Mouse (Mus musculus): ENCODE measurements at regions not wholly inside any gene's neighbourhood (a gene's known extent, or its start where the extent isn't known, plus 50 kb on each side); places are given as distances from the start of the nearest gene placed in this dataset.

DNA sequence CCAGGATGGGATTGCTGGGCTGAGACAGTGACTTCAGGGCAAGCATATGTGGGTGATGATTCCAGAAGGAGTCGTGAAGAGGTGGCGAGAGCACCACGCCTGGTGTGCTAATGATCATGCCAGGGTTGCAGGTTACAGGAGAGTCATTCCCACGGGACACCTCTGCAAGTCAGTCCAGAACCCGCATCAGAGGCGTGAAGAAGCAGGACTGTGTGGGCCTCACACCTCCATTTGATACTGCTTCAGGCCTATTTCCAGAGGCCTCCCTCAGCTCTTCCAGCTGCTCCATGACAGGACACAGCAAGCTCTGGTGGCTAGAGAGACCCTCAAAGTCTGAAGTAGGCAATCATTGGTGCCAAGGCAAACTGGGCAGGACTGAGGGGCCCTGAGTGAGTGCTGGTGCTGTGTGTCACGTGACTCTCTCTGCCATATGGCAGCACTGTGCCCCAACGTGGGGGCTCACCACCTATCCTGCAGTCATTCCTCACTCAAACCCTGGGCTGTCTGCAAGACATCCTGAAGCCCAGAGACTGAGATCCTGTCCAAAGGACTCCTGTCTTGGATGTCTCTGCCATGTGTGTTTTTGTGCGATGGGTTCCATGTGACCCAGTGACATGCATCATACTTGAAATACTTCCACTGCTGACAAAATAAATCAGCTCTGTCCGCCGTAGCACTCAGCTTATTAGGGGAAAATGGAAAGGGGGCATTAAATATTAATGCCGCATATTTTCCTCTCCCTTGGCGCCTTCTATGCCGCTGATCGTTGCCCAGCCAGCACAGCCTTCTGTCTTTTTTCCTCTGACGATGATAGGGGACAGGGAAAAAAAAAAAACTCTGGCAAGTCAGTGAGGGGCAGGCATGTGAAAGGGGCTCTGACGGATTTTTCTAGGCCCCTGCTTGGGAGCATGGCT, 247.6 kb upstream of the Habp2 start:
- no peak for DNase-seq (ENCODE audit: low read depth, low spot score)

DNA sequence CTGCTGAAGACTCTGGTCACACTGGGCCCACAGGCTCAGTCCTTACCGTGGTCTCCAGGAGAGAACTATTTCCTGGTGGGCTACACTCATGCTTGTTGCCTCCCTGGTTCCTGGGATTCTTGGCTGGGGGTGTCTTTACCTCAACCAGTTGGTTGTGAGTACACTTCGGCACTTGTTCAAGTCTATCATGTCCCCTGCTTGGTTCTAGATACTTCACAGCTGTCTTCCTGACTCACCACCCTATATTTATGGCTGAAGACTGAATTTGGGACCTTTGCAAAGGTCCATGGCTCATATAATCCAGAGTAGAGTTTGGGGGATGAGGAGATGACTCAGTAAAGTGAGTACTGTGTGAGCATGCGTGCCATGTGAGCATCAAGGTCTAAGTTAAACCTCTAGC, 245.0 kb upstream of the Habp2 start:
- DNase-seq (ENCODE audit: low read depth, low spot score): no peak

DNA sequence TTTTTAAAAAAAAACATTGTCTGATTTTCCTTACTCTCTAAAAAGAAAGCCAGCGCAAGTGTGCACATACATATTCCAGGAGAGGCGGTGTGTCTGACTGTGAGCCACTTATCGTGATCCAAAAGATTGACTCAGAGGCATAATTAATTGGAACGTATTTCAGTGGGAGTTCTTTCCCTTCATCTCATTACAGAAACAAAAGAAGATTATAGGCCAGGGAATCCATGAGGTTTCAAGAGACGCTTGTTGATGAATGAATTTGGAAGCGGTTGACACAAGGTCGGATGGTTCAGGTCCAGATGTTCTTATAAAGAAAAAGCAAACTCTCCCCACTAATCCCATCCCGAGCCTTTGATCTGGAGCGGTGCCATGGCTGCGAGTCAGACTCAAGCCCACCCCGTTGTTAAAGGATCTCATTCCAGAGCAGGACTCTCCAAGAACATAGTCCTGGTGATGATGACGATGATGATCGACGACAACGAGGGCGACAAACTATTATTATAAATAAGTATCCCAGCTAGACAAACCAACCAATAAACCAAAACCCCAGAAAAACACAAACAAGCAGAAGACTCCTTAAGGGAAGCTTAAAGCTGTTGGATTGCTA, 240.1 kb upstream of the Habp2 start:
- DNase-seq (ENCODE audit: low read depth, low spot score): no peak

DNA sequence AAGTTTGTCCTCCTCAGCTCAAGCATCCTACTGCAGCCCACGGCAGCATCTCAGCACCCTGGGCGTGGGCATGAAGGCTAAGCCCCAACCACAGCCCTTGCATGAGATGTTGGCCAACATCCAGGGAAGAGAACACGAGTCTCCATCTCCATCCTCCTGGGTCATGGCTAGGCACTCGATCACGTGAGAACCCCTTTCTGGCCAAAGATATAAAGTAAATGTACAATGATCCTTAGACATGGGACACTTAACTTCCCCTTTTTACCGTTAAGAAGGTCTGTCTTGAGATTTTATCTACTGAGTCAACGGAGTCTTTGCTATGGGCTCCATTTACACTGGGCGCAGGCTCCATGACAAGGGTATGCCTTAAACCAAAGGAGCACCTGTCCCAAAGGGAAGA, 232.8 kb upstream of the Habp2 start:
- no peak for DNase-seq (ENCODE audit: low read depth, low spot score)

DNA sequence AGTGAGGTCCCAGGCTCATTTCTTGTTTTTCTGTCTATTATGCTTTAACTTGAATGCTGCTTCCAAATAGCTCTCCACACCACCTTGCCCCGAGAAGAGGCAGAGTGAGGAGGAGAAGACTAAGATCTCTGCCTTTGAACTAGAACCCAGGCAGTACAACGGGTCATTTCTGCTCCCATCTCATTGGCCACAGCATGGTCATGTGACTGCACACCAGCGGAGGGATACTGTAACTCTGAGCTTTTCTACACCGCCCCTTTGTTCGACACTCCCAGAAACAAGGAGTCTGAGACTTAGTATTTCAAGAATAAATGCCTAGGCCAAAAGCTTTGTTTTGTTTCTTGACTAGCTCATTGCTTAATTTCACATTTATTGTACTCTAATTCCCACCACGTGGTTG, 230.5 kb upstream of the Habp2 start:
- DNase-seq (ENCODE audit: low read depth, low spot score): no peak

DNA sequence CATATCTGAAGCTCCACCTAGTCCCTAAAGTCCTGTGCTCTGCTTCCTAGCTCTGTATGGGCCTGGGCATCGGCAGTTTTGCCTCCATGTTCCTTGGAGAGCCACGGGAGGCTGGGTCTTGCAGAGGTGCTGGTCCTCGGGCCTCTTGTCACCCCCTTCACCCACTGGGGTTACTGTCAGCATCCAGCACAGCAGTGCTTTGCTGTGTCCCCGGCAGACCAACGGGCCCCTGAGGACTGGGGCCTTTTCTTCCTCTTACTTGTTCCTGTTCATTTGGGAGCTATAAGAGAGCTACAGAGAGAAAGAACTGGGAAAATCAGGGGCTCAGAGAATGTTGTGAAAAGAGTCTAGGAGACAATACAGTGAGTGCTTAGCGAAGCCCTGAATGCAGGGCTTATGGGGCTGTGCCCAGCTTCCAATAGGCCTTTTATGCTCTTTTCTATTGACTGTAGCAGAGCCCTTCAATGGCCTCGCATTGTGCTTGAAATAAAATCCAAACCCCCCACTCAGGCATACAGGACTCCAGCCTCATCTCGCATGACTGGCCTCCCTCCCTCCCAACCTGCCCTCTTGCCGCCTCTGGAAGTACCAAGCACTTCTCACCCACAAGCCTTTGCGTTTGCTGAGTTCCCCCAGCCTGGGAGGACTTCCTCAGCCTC, 224.9 kb upstream of the Habp2 start:
- no peak for DNase-seq (ENCODE audit: low read depth, low spot score)

DNA sequence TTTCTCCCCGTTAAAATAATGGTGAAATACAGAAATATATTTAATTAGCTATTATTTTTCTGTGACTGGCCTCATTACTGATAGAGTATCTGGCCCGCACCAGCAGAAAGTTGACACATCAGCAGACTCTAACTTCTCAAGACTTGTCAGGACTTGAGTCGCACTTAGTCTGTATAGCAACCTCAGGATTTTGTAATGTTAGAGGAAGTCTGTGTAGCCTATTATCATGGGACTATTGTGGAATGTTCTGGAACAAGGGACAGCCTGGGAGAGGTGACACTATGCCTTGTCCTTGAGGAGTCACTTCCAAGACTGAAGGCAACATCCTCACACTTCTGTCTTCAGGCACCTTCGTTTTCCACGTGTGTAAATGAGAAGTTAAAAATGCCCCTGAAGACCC, 223.8 kb upstream of the Habp2 start:
- no peak for DNase-seq (ENCODE audit: low read depth, low spot score)

DNA sequence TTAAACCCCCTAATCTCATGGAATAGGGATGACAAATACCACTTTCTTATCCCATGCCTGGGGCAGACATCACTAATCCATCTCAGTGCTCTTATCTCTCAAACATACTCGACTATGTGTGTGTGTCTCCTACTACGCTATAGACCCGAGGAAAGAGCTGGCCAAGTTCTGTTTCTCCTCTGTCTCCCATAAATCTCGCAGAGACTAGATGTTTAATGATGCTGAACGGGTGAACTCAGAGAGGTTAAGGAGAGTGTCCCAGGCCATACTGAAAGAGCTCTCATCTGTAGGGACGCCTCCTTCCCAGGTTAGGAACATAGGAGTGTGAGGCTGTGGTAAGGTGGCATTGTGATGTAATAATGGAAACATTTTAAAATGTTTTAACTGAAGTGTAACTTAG, 221.2 kb upstream of the Habp2 start:
- DNase-seq (ENCODE audit: low read depth, low spot score): no peak

DNA sequence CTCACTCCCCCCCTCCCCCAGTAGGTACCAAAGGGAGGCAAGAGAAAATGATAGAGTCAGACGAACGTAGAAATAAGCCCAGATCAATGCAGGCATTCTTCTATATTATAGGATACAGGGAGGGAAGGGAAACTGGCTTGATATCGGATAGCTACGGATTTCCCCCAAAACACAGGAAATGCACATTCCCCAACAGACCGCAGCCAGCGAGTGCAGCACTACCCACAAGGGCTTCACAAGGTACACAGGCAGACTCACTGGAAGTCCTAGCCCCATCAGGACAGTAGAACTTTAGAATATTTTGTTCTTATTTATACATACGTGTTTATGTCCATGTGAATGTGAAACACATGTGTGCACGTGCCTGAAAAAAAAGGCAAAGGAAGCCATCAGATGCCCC, 218.8 kb upstream of the Habp2 start:
- peak; percentile 7 for DNase-seq (ENCODE audit: low read depth, low spot score)

DNA sequence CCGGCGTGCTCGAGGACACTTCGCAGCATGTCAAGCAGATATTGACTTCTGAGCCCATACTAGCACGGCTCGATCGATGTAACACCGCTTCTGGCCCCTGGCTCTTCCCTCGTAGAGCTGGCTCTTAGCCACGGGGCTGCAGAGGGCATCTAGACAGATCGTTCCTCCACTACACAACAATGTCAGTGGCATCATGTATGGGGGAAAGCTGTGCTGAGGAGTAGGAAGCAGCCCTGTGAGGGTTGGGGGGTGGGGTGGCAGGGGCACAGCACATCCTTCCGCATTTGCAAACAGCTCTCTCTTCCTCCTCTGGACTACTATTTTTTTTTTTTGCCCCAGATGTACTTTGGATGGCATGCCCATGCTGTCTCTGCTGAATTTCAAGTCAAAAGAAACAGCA, 218.1 kb upstream of the Habp2 start:
- DNase-seq (ENCODE audit: low read depth, low spot score): peak; percentile 28

DNA sequence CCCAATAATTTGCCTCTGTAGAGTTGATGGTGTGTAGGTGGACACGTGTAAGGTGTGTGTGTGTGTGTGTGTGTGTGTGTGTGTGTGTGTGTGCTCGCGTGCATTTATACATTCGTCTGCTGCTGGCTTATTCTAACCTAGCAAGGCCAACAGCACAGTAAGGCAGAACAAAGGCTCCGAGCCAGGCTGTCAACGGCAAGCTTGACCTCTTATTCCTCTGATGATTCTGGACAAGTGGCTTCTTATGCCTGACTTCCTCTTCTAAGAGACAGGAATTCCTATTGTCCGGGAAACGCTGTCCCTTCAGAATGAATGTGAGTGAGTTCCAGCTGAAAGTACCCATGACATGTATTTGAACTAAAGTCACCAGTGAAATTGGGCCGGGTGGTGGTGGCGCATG, 217.7 kb upstream of the Habp2 start:
- DNase-seq (ENCODE audit: low read depth, low spot score): no peak

DNA sequence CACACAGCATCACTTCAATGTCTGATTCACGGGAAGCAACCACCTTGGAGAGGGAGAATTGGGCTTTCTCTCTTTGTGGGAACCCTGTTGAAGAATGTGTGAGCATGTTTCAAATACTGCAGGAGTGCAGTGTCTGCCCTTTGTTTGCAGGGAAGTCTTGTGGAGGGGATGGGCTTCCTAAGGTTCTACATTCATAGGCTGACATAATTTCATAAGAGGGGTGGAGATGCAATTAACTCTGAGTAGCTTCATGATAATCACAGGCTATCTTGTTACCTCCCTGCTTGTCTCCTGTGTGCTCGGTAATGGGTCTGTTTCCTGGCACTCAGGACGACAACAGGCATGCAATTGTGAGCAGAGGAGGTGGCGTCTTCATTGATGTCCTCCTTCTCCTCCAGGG, 215.6 kb upstream of the Habp2 start:
- DNase-seq (ENCODE audit: low read depth, low spot score): no peak

DNA sequence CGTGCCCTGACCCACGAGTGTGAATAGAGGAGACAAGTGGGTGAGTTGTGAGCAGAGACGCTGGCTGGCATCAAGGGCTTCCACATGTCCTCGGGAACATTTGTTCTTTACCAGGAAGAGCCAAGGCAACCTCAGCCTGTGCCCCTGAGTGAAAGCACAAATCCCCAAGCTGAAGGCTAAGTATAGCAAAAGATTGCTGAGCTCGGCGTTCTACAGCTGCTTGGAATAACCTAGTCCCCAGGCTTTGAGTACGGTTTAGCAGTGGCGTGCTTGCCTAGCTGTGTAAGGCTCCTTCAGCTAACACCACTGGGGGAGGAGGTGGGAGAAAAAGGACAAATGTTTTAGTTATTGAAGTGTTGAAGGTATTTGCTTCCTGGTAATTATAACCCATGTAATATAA, 210.8 kb upstream of the Habp2 start:
- DNase-seq (ENCODE audit: low read depth, low spot score): no peak

DNA sequence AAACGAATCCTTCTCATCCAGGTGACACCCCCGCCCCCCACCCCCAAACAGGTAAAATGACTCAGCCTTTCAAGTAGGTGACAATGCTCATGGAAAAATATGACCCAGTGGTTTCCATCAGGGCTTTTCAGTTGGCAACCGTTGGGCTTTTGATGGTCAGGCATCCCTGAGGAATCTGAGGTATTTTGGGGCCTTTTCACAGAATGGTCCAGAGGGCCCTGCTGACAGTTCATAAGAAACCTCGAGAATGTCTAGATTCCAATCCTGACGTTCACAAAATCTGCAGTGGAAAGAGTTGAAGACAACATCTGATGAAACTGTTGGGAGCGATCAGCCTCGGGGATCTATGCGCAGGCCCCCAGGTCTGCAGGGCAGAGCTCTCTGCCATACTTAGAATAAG, 209.4 kb upstream of the Habp2 start:
- no peak for DNase-seq (ENCODE audit: low read depth, low spot score)

DNA sequence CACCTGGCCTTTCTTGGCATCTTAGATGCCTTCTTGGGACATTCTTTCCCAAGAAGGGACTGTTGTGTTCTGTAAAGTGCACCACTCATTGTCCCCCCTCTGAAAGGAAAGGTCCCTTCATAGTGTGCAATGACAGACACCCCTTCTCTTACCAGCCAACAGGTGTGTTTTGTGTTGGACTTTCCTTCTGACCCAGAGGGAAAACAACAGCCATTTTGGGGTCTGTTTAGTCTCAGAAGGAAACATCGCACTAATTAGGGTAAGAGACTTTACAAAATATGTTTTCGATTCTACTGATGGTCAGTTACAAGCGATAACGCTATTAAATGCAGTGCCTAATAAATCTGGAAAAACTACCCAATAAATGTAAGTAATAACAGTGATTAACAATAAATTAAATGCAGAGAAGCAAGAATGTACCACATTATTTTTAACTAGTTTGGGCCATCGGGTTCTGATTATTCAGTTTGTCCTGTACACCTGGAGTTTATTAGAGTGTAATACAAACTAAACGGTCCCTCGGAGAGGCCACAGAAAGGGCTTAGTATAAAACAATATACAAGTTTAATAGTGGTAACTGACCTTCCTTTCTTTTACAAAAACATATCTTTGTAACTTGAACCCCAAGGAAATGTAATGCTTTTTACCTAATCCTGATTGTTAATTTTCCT, 200.4 kb upstream of the Habp2 start:
- no peak for DNase-seq (ENCODE audit: low read depth, low spot score)

DNA sequence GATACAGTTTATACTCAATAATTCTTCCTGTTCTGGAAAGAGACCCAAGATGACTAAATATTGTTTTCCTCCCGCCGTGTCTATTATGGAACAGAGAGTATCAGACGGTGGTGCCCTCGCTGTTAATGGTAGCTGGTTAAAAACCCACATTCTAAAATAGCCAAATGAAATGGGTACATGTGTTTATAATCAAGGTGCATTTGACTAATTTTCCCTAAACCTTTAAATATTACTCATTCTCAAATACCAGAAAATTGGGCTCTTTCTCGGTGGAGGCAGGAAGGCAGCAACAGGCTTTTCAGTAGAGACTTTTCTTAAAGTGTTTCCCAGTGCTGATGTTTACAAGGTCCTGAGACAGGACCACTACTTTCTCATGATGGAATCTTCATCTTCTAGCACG, 199.8 kb upstream of the Habp2 start:
- no peak for DNase-seq (ENCODE audit: low read depth, low spot score)

DNA sequence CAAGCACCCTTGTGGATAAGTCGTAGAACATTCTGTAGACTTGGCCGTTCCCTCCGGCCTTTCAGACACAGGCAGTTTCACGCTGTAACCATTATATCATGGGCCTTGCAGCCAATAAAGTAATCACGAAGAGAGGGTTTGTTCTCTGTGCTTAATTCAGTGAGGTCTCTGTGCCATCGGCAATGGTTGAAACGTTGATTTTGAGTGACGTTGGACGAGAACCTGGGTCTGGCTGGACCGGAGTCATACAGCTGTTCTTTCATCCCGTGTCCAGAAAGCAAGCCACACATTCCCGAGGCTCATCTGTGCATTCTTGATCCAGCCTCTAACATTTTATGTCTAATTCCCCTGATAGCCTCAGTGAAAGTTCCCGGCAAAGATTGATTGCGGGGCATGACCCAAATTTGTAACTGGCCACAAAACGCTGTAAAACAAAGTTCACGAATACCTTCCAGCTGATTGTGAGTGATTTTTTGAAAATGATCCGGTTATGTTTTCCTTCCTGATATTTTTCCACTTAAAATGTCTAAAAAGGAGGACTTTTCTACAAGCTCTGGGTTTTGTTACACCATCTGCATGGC, 197.1 kb upstream of the Habp2 start:
- no peak for DNase-seq (ENCODE audit: low read depth, low spot score)

DNA sequence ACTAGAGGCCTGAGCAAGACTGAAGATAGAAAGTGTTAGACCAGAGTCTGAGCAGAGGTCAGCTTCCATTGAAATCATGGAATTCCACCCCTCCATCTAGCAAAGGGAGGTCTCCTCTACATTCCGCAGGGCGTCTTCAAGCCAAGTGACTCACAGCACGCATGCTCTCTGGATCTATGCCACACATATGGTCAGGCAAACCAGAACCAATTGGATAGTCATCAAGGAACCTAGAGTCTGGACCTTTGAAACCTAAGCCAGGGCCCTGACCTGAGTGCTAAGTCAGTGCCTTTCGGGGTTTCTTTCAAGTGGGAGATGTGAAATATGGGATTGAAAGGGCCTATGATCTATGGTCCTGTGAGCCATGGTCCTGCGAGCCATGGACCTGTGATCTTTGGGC, 195.4 kb upstream of the Habp2 start:
- no peak for DNase-seq (ENCODE audit: low read depth, low spot score)

DNA sequence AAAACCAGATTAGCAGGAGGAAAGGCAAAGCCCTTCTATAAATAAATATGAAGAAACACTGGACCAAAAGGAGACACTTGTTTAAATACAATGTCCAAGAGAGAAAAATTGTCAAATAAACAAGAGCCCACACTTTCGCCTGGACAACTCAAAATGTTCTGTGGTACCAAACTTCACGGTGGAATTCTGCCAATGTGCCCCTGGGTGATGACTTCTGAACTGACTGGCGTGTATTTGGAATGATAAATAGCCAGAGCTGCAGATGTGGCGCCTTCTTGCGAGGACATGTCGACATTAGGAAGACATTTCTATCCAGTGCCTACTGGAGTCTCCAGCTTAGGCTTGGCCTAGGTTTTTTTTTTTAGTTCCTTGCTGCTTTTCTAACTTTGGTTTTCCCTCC, 191.1 kb upstream of the Habp2 start:
- DNase-seq (ENCODE audit: low read depth, low spot score): no peak

DNA sequence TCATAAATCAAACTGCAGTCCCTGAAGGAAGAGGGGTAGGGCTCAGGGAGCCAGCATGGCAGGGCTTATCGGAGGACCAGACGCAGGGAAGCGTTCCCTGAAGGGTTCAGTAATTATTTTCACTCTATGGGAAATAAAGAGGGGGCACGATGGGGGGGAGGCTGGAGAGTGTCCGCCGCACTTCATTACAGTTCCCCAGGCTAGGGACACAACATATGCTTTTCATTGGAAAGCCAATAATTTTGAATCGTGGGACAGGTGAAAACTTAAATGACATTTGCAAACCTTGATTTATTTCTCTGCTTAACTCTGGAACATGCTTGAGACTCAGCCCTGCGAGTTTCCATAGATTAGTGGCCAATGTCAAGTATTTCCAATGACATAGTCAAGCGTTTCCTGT, 187.2 kb upstream of the Habp2 start:
- DNase-seq (ENCODE audit: low read depth, low spot score): no peak

DNA sequence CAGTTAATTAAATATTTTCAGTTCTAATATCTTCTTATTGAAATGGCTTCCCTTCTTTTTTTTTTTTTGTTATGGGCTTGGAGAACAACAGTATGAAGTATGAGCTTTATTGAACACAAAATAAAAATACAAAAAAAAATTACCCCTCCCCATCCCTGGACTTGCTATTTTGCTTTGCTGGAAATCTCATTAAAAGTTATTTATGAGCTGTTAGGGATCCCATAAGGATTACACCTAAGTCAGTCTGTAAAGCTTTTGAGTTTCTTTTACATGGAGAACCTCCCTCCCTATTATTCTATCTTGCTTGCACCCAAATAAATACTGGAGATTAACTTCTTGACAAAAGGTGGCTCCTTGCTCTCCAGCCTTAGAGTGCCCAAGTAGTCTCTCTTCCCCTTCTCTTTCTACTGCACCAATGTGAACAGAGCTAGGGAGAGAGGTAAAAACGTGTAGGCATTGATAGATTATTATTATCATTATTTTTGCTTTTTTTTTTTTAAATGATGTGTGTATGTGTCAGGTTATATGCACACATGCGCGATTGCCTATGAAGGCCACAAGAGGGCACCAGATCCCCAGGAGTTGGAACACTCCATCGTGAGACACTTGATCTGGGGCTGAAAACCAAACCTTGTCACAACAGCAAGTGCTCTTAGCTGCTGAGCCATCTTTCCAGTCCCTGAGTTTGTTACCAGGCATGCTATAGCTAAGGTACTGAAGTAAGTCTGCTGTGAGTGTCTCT, 186.6 kb upstream of the Habp2 start:
- no peak for DNase-seq (ENCODE audit: low read depth, low spot score)
